Mouse (Mus musculus) forebrain, embryonic 14.5 days (tissue): Measurements from ENCODE around the gene Zfp120. TPM values are rescaled to one million over a fixed set of nuclear protein-coding genes. Genes with fewer than 3 reads are reported as not detected.
A peak's percentile ranks its signal among the peaks of the same experiment; 100 is the strongest.
"Not testable (repeated sequence)": the region's sequence is repeated elsewhere in the genome, so short reads cannot be mapped to it uniquely, and the experiment has no call there.

ENCODE experiments used
- ATAC-seq: fragments of 200-750 bp; cut with Nextera tagmentation; 2 replicates; pipeline ENCODE4 v1.8.0; 2017; ENCODE audit warnings: mild to moderate bottlenecking, moderate library complexity
- DNase-seq: peaks from one replicate; pipeline ENCODE4 v3.0.0-alpha.2; 2015; ENCODE audit warnings: low spot score
- H3K27ac ChIP-seq: fragments of 300-500 bp; sonication (generic); 2 replicates; pipeline ENCODE4 v1.5.1; 2014; ENCODE audit warnings: low read depth, mild to moderate bottlenecking, control low read depth, low read length, moderate library complexity
- H3K27me3 ChIP-seq: fragments of 300-500 bp; sonication (generic); replicated peaks from 2 replicates; pipeline ENCODE4 v1.6.1; 2014; ENCODE audit warnings: low read length, control low read depth, mixed read lengths; ENCODE audit not compliant: control insufficient read depth, insufficient read depth
- H3K36me3 ChIP-seq: fragments of 300-500 bp; sonication (generic); 2 replicates; pipeline ENCODE4 v1.6.1; 2014; ENCODE audit warnings: low read length, control low read depth; ENCODE audit not compliant: control insufficient read depth, insufficient read depth
- H3K4me1 ChIP-seq: fragments of 300-500 bp; sonication (generic); 2 replicates; pipeline ENCODE4 v1.6.1; 2014; ENCODE audit warnings: antibody characterized with exemption, low read length, control low read depth; ENCODE audit not compliant: control insufficient read depth, insufficient read depth
- H3K4me2 ChIP-seq: fragments of 300-500 bp; sonication (generic); 2 replicates; pipeline ENCODE4 v1.6.1; 2014; ENCODE audit warnings: mild to moderate bottlenecking, control low read depth, low read length
- H3K4me3 ChIP-seq: fragments of 300-500 bp; sonication (generic); 2 replicates; pipeline ENCODE4 v1.5.1; 2014; ENCODE audit warnings: low read depth, low read length, control low read depth
- H3K9ac ChIP-seq: fragments of 300-500 bp; sonication (generic); 2 replicates; pipeline ENCODE4 v1.6.1; 2014; ENCODE audit warnings: mild to moderate bottlenecking, low read length, control low read depth, moderate library complexity
- H3K9me3 ChIP-seq: fragments of 300-500 bp; sonication (generic); replicated peaks from 2 replicates; pipeline ENCODE4 v1.6.1; 2016; ENCODE audit warnings: low read length, control low read depth, mixed read lengths; ENCODE audit not compliant: control insufficient read depth
- WGBS: fragments of 180-500 bp; shearing (Covaris S2); extraction: QIAGEN DNeasy Blood & Tissue Kit; methylation state at CpG from one replicate; pipeline ENCODE4 v1.1.7; 2014; 5-methylcytosine and 5-hydroxymethylcytosine counted together
- polyA plus RNA-seq: library from polyadenylated mRNA; unstranded; fragments of >200 nt; fragmentation: Nextera tagmentation; extraction: Ambion mirVana; gene quantifications from 2 replicates; pipeline ENCODE4 v1.2.1, GENCODE M21; 2014

The Zfp120 gene
- polyA plus RNA-seq, 1 experiment from 2014 or later, result 13.8 TPM

- H3K4me1 ChIP-seq, H3K9me3 ChIP-seq, H3K36me3 ChIP-seq, H3K27me3 ChIP-seq, H3K4me2 ChIP-seq, H3K4me3 ChIP-seq, H3K9ac ChIP-seq, H3K27ac ChIP-seq: not testable (repeated sequence)
- 19% methylated on average over 2 of the region's 2 CpGs for WGBS
- DNase-seq (peak; percentile 77), ATAC-seq (0 out of 2 replicates have a peak, but pooled peaks have one; percentile 37)
Observed at GRCm38 (mm10) chr2:150099618-150100017, 36.9 kb downstream of the Zfp120 start.

Other genes starting within 250 kb of the Zfp120 start
- gene Gm10770, start 43.0 kb upstream of the Zfp120 start, polyA plus RNA-seq, result not detected in 2 replicates
- gene Gm14139, start 45.0 kb upstream of the Zfp120 start, polyA plus RNA-seq, result not detected in 2 replicates
- gene Zfp937, start 81.4 kb upstream of the Zfp120 start, polyA plus RNA-seq, result 8.9 and 10.7 TPM in 2 replicates
- 2.3 and 3.5 TPM in 2 replicates for gene Gm21994, start 118.9 kb upstream of the Zfp120 start, polyA plus RNA-seq
- gene Gm14124, start 120.8 kb upstream of the Zfp120 start, polyA plus RNA-seq, result not detected in 2 replicates
- gene Gm10130, start 187.0 kb upstream of the Zfp120 start, polyA plus RNA-seq, result 1.3 TPM in 1 of 2 replicates, not detected in the other
- gene 3300002I08Rik, start 226.1 kb upstream of the Zfp120 start, polyA plus RNA-seq, result 12.3 and 16.3 TPM in 2 replicates